Mouse (Mus musculus) spleen, adult 2 months (tissue): ENCODE results near the gene Rbm47.

Experiments used
- CTCF ChIP-seq: fragments of 200-500 bp; IDR thresholded peaks from 2 replicates; pipeline ENCODE4 v1.5.1; 2011; ENCODE audit warnings: mild to moderate bottlenecking, inconsistent platforms; ENCODE audit not compliant: insufficient read depth, insufficient read length, insufficient replicate concordance; ENCODE audit errors: extremely low read depth
- POLR2A ChIP-seq: fragments of 200-500 bp; IDR thresholded peaks from 2 replicates; pipeline ENCODE4 v1.6.1; 2011; ENCODE audit warnings: low read depth, low read length, inconsistent platforms

GRCm38 (mm10) chr5:66143093-66144032, 29.6 kb downstream of the Rbm47 start:
- no peak for TF ChIP-seq POLR2A
- TF ChIP-seq CTCF, result no peak
